Mouse (Mus musculus): ENCODE results near the gene Igfbp2. TPM values are rescaled to one million over a fixed set of nuclear protein-coding genes. Genes with fewer than 3 reads are reported as not detected.

Gene Igfbp2
- total RNA-seq, 1 experiment from 2014 or later, result 58.4 TPM

- DNase-seq, result no peak
Measured at GRCm38 (mm10) chr1:72855729-72856128, 31.4 kb downstream of the Igfbp2 start.

GRCm38 (mm10) chr1:72856209-72856909, 32.1 kb downstream of the Igfbp2 start:
- no peak for DNase-seq

GRCm38 (mm10) chr1:72857142-72857541, 32.8 kb downstream of the Igfbp2 start:
- no peak for DNase-seq

GRCm38 (mm10) chr1:72857631-72858030, 33.3 kb downstream of the Igfbp2 start:
- no peak for DNase-seq

GRCm38 (mm10) chr1:72858286-72858685, 34.0 kb downstream of the Igfbp2 start:
- no peak for DNase-seq

- no peak for DNase-seq
Measured at GRCm38 (mm10) chr1:72858874-72859273, 34.6 kb downstream of the Igfbp2 start.

DNA sequence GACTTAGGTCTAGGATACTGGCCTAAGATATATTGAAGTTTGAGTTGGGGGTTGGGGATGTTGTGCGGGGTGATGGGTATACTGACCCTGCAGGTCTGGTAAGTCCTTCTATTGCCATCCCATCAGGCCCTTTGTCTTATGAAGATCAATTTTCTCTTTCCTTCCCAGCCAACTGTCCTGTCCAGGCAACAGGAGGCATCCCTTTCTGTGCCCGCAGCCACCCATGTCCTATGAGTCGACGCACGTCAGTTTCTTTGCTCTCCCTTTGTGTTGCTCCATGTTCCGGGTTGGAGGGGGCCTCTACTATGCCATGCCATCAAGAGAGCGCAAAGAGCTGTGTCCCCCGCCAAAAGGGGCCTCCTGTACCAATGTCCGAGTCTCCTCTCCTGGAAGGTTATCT, 35.7 kb downstream of the Igfbp2 start:
- DNase-seq, result no peak

DNA sequence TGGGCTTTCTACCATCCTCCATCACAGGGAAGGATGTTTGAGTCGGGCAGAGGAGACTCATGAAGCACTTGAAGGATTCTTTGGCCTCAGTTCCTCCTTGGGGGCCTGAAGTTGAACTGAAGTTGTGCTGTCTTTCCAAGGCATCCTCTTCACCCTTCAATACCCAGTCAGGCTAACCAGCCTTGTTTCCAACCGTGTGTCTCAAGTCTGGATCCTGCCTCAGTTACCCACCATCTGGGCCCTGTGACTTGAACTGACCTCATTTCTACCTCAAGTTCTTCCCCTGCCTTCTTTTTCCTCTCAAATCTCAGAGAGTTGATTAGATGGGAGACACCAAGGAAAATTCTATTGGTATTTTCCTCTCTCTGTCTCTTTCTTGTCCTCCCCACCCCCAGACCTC, 36.2 kb downstream of the Igfbp2 start:
- no peak for DNase-seq

GRCm38 (mm10) chr1:72861702-72862101, 37.4 kb downstream of the Igfbp2 start:
- DNase-seq, result no peak

- DNase-seq, result no peak
Measured at GRCm38 (mm10) chr1:72862248-72862647, 37.9 kb downstream of the Igfbp2 start.

DNA sequence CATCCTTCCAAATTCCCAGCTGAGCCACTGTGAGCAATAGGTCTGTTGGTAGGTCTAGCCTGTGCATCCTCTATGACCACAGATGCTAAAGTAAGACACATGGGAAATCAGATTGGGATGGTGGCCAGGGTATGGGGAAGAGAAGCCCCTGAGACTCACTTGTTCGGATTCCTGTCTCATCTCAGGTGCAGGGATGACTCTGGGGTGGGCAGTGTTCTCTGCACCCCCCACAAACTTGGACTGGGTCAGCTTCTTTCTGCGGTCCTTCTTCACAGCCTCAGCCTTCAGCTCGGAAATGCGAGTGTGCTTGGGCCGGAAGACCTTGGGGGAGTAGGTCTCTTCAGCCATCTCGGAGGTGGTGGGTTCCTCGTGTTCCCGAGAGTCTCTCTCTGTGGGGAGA, 39.4 kb downstream of the Igfbp2 start:
- no peak for DNase-seq

- no peak for DNase-seq
Measured at GRCm38 (mm10) chr1:72864272-72864671, 40.0 kb downstream of the Igfbp2 start.

GRCm38 (mm10) chr1:72865900-72866299, 41.6 kb downstream of the Igfbp2 start:
- peak; percentile 86 for DNase-seq

DNA sequence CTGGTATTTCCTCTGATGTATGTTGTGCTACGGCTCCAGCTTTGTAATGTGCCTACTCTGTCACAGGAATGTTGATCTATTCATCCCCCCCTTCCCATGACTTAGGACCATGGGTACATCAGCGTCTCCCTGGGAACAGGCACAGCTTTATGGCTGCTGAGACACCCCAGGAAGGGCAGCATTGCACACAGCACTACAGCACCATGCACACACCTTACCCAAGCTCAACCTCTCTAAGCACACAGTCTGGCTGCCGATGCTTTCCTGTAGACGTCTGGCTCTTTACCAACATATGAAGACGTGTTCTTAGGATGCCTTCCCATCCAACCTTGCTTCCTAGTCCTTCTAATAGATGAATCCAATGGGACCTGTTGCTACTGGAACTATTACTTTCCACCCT, 42.1 kb downstream of the Igfbp2 start:
- DNase-seq, result no peak

GRCm38 (mm10) chr1:72867346-72867745, 43.0 kb downstream of the Igfbp2 start:
- DNase-seq, result no peak

- DNase-seq, result no peak
Measured at GRCm38 (mm10) chr1:72868429-72869215, 44.3 kb downstream of the Igfbp2 start.

DNA sequence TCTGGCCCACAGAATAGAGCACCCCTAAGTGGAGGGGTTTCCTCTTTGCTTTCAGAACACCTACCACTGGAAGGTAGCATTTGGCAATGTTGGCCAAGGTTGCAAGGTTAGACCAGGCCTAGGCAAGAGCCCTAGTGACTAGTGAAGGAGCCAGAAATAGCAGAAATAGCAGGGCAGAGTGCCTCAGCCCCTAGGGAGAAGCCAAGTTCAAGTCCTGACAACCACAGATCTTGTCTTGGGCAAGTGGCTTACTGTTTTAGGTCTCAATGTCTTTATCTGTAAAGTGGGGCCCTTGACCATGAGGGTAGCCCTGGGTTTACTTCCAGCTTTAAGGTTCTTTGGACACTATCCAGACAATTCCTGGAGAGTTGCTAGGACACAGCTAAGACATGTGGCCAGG, 45.0 kb downstream of the Igfbp2 start:
- peak; percentile 44 for DNase-seq

GRCm38 (mm10) chr1:72869681-72870614, 45.6 kb downstream of the Igfbp2 start:
- DNase-seq, result peak; percentile 88

DNA sequence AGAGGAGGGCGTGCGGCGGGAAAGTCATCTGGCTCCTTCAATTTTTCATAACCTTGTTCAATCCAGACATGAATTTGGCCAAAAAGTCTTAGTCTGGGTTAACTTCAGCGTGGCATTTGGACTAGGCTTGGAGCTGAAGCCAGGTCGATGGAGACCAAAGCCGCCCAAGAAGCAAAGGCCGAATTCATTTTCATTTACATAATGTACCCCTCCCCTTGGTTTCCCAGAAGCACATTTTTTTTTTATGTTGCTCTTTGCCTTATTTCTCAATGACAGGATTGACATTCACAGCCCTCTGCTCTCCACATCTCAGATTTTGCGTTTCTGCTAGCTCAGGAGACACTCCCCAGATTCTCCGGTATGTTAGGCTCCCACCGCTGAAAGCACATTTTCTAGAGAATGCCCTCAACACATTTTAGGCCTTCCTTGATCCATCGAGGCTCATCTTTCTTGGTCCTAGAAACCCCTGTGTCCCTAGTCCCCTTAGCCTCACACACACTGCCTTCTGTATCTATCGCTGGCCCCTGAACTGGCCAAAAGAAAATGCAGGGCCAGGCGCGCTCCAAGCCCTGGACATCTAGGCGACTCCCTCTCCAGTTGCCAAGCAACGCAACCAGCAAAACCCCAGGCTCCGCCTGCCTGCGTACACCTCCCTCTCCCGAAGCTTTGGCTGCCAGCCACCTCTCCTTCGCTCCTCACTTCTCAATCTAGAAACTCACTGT, 46.5 kb downstream of the Igfbp2 start:
- peak; percentile 90 for DNase-seq

DNA sequence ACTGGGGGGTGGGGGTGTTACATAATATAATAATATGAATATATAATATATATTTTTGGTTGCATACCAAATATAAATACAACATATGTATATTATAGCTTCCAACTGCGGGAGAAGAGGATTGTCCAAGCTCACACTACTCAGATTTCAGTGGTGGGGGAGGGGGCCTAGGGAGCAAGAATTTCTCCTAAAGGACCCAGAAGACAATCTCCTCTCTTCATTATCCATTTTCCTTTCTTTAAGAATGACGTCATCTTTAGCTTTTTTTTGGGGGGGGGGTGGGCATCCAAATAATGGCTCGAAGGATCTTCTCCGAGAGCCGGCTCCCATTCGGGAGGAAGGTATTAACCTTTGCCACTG, 47.0 kb downstream of the Igfbp2 start:
- no peak for DNase-seq

DNA sequence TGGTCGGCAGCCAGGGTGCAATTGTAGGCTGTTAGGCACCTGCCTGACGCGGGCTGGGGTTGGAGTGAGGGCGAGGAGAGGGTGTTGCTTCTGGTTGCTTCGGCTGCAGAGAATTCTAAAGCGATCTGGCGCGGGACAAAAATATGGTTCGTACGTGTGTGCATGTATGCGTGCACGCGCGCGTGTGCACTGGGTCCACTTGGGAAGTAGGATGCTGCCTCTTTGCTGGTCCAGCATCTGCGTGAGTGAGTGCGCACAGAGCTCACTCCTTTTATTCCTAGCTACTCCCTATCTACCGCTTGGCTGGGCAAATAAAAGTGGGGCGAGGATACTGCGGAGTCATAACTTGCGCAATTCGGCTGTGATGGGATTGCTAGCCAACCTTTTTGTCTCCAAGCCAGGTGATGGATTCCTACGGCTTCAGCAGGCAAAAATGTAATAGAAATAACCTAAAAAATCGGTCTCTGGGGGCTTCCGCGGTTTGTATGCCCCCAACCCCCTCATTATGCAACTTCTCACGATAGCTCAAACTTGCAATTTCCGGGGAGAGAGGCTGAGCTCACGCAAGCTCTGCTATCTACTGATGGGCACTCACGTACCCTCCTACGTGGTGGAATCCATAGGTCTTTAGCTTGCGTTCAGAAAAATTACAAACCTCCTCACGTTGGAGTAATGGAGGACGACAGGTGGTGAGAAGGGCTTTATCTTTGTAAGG, 47.6 kb downstream of the Igfbp2 start:
- no peak for DNase-seq
